Mouse (Mus musculus) C2C12 (cell line): ENCODE measurements around the gene Gk. TPM values are rescaled to one million over a fixed set of nuclear protein-coding genes. Genes with fewer than 3 reads are reported as not detected.

ENCODE experiments used
- H3K27me3 ChIP-seq: one replicate; pipeline ENCODE4 v1.6.1; 2011; ENCODE audit not compliant: control insufficient read depth, insufficient read depth, insufficient read length
- H3K36me3 ChIP-seq: one replicate; pipeline ENCODE4 v1.6.1; 2011; ENCODE audit not compliant: control insufficient read depth, insufficient read depth
- H3K4me3 ChIP-seq: one replicate; pipeline ENCODE4 v1.5.1; 2011; ENCODE audit warnings: mild to moderate bottlenecking, control low read depth; ENCODE audit not compliant: poor library complexity, insufficient read depth, severe bottlenecking
- H3K79me2 ChIP-seq: one replicate; pipeline ENCODE4 v1.6.1; 2011; ENCODE audit not compliant: control insufficient read depth, insufficient read depth
- H3K79me3 ChIP-seq: one replicate; pipeline ENCODE4 v1.6.1; 2011; ENCODE audit warnings: low read depth, control low read depth
- H3ac ChIP-seq: one replicate; pipeline ENCODE3; 2011; ENCODE audit warnings: low read depth; ENCODE audit not compliant: control insufficient read depth, insufficient read length
- CEBPB ChIP-seq: IDR thresholded peaks from one replicate; pipeline ENCODE4 v1.6.1; 2011; ENCODE audit warnings: low read depth, mild to moderate bottlenecking, control low read depth, moderate library complexity
- CTCF ChIP-seq: IDR thresholded peaks from one replicate; pipeline ENCODE4 v1.5.1; 2011; ENCODE audit not compliant: control insufficient read depth, insufficient read depth, insufficient read length
- FOSL1 ChIP-seq: IDR thresholded peaks from one replicate; pipeline ENCODE4 v1.8.0; 2011; ENCODE audit warnings: mild to moderate bottlenecking, low read length; ENCODE audit not compliant: poor library complexity, insufficient read depth, severe bottlenecking
- MAX ChIP-seq: IDR thresholded peaks from one replicate; pipeline ENCODE4 v1.6.1; 2011; ENCODE audit warnings: mild to moderate bottlenecking, control low read depth
- MYOD1 ChIP-seq: IDR thresholded peaks from one replicate; pipeline ENCODE4 v1.6.1; 2011; ENCODE audit warnings: low read depth; ENCODE audit not compliant: control insufficient read depth, insufficient read length
- MYOG ChIP-seq: IDR thresholded peaks from one replicate; pipeline ENCODE4 v1.6.1; 2011; ENCODE audit not compliant: control insufficient read depth, insufficient read length; ENCODE audit errors: extremely low read depth
- USF1 ChIP-seq: IDR thresholded peaks from one replicate; pipeline ENCODE4 v1.6.1; 2011; ENCODE audit warnings: low read depth, mild to moderate bottlenecking, control low read depth, moderate library complexity
- polyA plus RNA-seq: library from polyadenylated mRNA; unstranded; fragments of >200 nt; fragmentation: generic; extraction: Trizol; gene quantifications from one replicate; pipeline ENCODE4 v1.2.1, GENCODE M21; 2012; ENCODE audit warnings: missing spikeins

Gene Gk
- polyA plus RNA-seq, 1 experiment: 1.5 TPM

DNA sequence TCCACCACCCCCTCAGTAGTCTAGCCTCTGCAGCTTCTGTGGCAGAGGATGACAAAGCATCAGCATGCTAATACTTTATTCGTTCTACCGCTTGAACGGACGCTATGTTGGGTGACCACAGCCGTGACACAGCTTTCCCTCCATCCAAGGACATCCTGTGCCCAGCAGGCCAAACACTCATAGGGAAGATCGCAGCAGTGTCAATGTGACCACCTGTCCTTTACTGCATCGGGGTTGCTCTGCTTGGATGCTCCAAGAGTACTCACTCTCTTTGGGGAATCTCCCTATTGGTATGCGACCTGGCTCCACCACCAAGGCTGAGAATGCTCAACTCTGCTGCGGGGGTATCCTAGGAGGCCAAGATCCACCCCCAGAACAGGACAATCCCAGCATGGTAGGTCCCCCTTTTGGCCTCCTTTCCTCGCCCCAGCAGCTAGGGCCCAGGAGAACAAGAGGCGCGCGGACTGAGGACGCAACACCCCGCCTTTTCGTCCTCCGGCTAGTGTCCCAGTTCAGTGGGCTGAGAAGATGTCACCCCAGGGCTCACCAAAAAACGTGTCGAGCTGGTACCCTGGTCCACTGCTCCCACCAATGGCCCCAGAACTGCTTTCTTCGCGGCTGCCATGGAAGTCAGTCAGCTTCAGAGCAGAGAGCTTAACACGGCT, 608 bp downstream of the Gk start:
- peak overlapping the region; percentile 49 for H3ac ChIP-seq
- TF ChIP-seq MYOD1 (no peak), MYOG (no peak), FOSL1 (no peak), CEBPB (no peak), USF1 (no peak), MAX (no peak), CTCF (no peak)
- H3K36me3 ChIP-seq: no peaks in the 10 kb centered on the region
- no peaks in the 10 kb centered on the region for H3K27me3 ChIP-seq
- H3K79me3 ChIP-seq: peaks cover 4% of the 10 kb centered on the region
- peaks cover 6% of the 10 kb centered on the region for H3K79me2 ChIP-seq
- H3K4me3 ChIP-seq: peak overlapping the region; percentile 32

DNA sequence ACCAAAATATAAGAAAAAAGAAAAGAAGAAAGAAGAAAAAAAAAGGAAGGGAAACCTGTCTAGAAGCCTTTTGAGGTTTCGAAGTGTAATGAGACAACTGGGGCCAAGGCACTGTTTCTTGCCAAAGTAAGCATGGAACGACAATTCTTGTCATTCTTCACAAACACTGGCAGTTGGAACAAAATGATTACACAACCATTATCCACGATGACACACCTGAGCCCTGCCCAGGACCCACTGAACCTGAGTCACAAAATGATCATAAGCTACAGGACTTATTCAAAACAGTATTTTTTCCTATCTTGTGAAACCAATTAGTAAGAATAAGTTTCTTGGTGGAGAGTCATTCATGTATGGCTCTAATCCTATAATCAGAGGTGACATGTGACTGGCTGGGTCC, 5.3 kb downstream of the Gk start:
- TF ChIP-seq MYOG (no peak), USF1 (no peak), MAX (no peak), FOSL1 (no peak), CEBPB (no peak), CTCF (no peak)
- no peak overlapping the region for H3K4me3 ChIP-seq
- no peaks in the 10 kb centered on the region for H3K27me3 ChIP-seq
- H3K36me3 ChIP-seq: no peaks in the 10 kb centered on the region
- H3K79me3 ChIP-seq: peaks cover 4% of the 10 kb centered on the region
- peaks cover 6% of the 10 kb centered on the region for H3K79me2 ChIP-seq
- no peak overlapping the region for H3ac ChIP-seq

DNA sequence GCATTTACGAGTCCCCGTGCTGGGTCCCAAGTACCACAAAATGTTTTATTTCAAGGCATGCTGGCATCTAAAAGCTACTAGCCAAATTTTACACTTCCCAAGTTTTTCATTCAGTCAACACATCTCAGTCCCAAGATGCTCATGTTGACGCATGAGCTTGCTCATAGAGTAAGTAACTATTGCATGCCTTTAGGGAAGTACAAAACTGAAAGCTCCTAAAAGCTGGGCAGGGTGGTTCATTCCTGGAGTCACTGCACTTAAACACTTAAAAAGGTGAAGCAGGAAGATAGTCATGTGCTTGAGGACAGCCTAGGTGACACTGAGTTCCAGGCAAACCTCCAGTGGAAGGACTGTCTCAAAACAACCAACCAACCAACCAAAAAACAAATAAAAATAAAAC, 5.9 kb downstream of the Gk start:
- TF ChIP-seq MYOG (no peak), FOSL1 (no peak), CTCF (no peak), MYOD1 (no peak), MAX (no peak), USF1 (no peak), CEBPB (no peak)
- Histone ChIP-seq H3K79me3 (peaks cover 4% of the 10 kb centered on the region), H3K27me3 (no peaks in the 10 kb centered on the region), H3K4me3 (no peak overlapping the region), H3ac (no peak overlapping the region), H3K36me3 (no peaks in the 10 kb centered on the region), H3K79me2 (peaks cover 6% of the 10 kb centered on the region)

DNA sequence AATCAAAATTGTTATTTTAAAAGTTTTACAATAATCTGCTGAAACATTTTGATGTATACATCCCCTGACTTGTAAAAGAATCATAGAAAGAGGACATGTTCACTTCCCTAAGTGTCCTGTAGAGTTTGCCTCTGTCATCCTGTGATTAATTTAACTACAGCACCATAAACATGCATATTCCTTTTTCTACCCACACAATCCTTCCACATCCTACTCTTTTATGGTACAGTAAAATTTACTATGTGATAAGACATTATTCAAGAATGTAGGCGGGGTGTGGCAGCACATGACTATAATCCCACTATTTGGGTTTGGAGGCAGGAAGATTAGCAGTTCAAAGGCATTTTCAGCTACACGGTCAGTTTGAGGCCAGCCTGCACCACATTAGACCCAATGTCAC, 8.0 kb downstream of the Gk start:
- peaks cover 6% of the 10 kb centered on the region for H3K79me2 ChIP-seq
- no peak overlapping the region for H3K4me3 ChIP-seq
- peaks cover 2% of the 10 kb centered on the region for H3K79me3 ChIP-seq
- TF ChIP-seq MYOD1 (no peak), CEBPB (no peak), CTCF (no peak), MAX (no peak), MYOG (no peak), FOSL1 (no peak), USF1 (no peak)
- no peak overlapping the region for H3ac ChIP-seq
- no peaks in the 10 kb centered on the region for H3K36me3 ChIP-seq
- no peaks in the 10 kb centered on the region for H3K27me3 ChIP-seq

DNA sequence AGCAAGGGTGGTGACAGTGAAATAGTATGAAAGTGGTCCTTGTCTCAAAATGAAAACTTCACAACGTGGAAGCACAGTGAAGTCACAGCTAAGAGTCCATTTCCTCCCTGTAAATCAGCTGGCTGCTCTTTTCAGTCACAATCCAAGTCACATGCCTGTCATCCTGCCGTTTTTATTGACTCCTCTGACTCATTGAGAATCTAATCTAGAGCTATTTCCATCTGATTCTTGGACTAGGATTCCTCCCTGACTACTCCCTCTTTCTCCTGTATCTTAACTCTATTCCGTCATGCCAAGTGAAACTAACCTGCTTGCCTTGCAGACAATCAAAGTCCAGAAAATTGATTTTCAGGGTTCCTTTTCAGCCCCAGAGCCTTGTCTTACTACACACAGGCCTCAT, 20.6 kb downstream of the Gk start:
- Histone ChIP-seq H3K79me3 (no peaks in the 10 kb centered on the region), H3K4me3 (no peak overlapping the region), H3K36me3 (no peaks in the 10 kb centered on the region), H3K79me2 (no peaks in the 10 kb centered on the region), H3K27me3 (no peaks in the 10 kb centered on the region), H3ac (no peak overlapping the region)
- no peak for TF ChIP-seq CTCF
- TF ChIP-seq CEBPB: no peak
- no peak for TF ChIP-seq MYOG
- TF ChIP-seq MAX: no peak
- TF ChIP-seq USF1: no peak
- TF ChIP-seq FOSL1: no peak
- TF ChIP-seq MYOD1: no peak

DNA sequence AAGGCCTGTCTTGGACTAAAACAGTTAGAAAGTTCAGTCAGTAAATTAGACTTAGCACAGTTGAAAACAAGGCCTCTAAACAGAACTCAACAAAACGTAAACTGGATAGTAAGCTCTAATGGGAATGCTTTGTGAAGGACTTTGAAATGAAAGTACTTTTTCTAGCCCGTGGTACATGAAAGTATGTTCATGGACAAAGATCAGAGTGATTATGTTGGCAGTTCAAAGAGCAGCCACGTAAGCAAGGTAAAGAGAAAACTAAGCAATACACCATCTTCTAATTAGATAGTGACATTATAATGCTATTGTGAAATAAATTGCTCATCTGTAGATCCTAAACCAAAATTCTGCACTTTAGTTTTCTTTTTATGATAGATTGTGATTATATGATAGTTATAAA, 32.8 kb downstream of the Gk start:
- Histone ChIP-seq H3K27me3 (no peaks in the 10 kb centered on the region), H3K79me2 (no peaks in the 10 kb centered on the region), H3ac (no peak overlapping the region), H3K4me3 (no peak overlapping the region), H3K36me3 (no peaks in the 10 kb centered on the region), H3K79me3 (no peaks in the 10 kb centered on the region)
- TF ChIP-seq FOSL1: no peak
